Mouse (Mus musculus): ENCODE data around the gene Fam83g. TPM values are rescaled to one million over a fixed set of nuclear protein-coding genes. Genes with fewer than 3 reads are reported as not detected.

Gene Fam83g
- total RNA-seq, 2 experiments from 2014 or later: not detected

GRCm38 (mm10) chr11:61717990-61718389 lies 34.1 kb downstream of the Fam83g start:
- DNase-seq: no peak

- DNase-seq: no peak
Observed at GRCm38 (mm10) chr11:61719387-61719786, 35.5 kb downstream of the Fam83g start.

- no peak for DNase-seq
Observed at GRCm38 (mm10) chr11:61719826-61720225, 35.9 kb downstream of the Fam83g start.

- no peak for DNase-seq
Observed at GRCm38 (mm10) chr11:61720636-61721035, 36.7 kb downstream of the Fam83g start, which contains the start of gene Slc5a10. Slc5a10 (minus strand) TSS chr11:61720826.

GRCm38 (mm10) chr11:61722077-61722476 lies 38.2 kb downstream of the Fam83g start:
- DNase-seq: no peak

GRCm38 (mm10) chr11:61728037-61728436 lies 44.1 kb downstream of the Fam83g start:
- no peak for DNase-seq

- no peak for DNase-seq
Observed at GRCm38 (mm10) chr11:61732672-61733071, 48.8 kb downstream of the Fam83g start.

GRCm38 (mm10) chr11:61737290-61737689 lies 53.4 kb downstream of the Fam83g start:
- no peak for DNase-seq

GRCm38 (mm10) chr11:61740500-61740899 lies 56.6 kb downstream of the Fam83g start:
- DNase-seq: no peak

GRCm38 (mm10) chr11:61743768-61744167 lies 59.9 kb downstream of the Fam83g start:
- DNase-seq: no peak

GRCm38 (mm10) chr11:61744460-61744859 lies 60.6 kb downstream of the Fam83g start:
- DNase-seq: no peak

GRCm38 (mm10) chr11:61745781-61746180 lies 61.9 kb downstream of the Fam83g start:
- DNase-seq: no peak

- no peak for DNase-seq
Observed at GRCm38 (mm10) chr11:61747161-61747560, 63.3 kb downstream of the Fam83g start.

- no peak for DNase-seq
Observed at GRCm38 (mm10) chr11:61751612-61752011, 67.7 kb downstream of the Fam83g start.

- DNase-seq: no peak
Observed at GRCm38 (mm10) chr11:61757151-61757550, 73.3 kb downstream of the Fam83g start.

Other genes with a start within 250 kb of the Fam83g start
- gene Rnf112, start 230.0 kb upstream of the Fam83g start, total RNA-seq (2021): 100 to 1,000 TPM; 542 to 544 TPM
- gene Mfap4, start 198.7 kb upstream of the Fam83g start, total RNA-seq (2021): 1 to 10 TPM; 4.6 to 5.4 TPM
- gene Mapk7, start 189.7 kb upstream of the Fam83g start, total RNA-seq (2021): 10 to 100 TPM; 28.8 to 33.1 TPM
- gene B9d1, start 178.9 kb upstream of the Fam83g start, total RNA-seq (2021): 10 to 100 TPM; 42.6 TPM
- 100 to 1,000 TPM; 178 to 185 TPM for gene Epn2, start 104.4 kb upstream of the Fam83g start, total RNA-seq (2021)
- 1 to 10 TPM; 4.5 to 6.9 TPM for gene Grap, start 30.8 kb upstream of the Fam83g start, total RNA-seq (2021)
- under 1 TPM; 0.38 to 0.47 TPM for gene Slc5a10, start 36.7 kb downstream of the Fam83g start, total RNA-seq (2021)
- gene Prpsap2, start 78.0 kb downstream of the Fam83g start, total RNA-seq (2021): 10 to 100 TPM; 48.4 to 49.9 TPM
- 10 to 100 TPM; 75.4 to 76.4 TPM for gene Ulk2, start 171.0 kb downstream of the Fam83g start, total RNA-seq (2021)
- 10 to 100 TPM; 38.0 to 42.0 TPM for gene Akap10, start 246.2 kb downstream of the Fam83g start, total RNA-seq (2021)